Mouse (Mus musculus) heart, adult 9 months (tissue): ENCODE data around the gene Elmo1.
A peak's percentile ranks its signal among the peaks of the same experiment; 100 is the strongest.

Source experiments
- DNase-seq, 2 experiments: peaks; one replicate each; pipeline ENCODE4 v3.0.0; 2022; ENCODE audit warnings: low spot score in 2 of 2

Gene Elmo1

DNA sequence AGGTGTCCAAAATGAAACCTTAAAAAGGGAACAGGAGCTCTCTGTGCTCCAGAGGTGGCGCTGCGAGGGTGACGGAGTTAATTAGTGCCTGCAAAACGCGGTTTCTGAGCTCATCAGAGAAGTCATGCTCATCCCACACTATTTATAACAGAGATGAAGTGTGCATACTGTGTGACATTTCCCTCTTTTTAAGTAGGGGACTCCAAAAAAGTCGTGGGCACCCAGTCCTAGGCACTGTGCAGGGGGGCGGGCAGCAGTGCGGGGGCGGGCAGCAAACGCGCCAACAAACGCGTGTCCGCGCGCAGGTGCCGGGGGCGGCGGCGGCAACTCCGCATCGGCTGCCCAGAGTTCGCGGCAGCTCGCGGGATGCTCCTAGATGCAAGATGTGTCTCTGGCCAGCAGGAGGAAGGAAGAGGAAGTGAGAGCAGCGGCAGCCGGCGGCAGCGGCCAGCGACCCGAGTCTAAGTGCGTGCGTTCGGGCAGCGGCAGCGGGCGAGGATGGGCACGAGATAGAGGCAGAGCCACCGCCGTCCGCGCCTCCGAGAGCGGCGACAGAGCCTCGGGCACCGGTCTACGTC is at the start of gene Elmo1:
Elmo1 (plus strand) TSS at position 464 of the 578 bp plus-strand sequence.
- DNase-seq: peak; percentile 73 to 75

GRCm38 (mm10) chr13:20041169-20041830 is 49.1 kb upstream of the Elmo1 start:
- no peak for DNase-seq

GRCm38 (mm10) chr13:20042856-20043255 is 47.5 kb upstream of the Elmo1 start:
- no peak for DNase-seq

GRCm38 (mm10) chr13:20045350-20045749 is 45.0 kb upstream of the Elmo1 start:
- DNase-seq: no peak

DNA sequence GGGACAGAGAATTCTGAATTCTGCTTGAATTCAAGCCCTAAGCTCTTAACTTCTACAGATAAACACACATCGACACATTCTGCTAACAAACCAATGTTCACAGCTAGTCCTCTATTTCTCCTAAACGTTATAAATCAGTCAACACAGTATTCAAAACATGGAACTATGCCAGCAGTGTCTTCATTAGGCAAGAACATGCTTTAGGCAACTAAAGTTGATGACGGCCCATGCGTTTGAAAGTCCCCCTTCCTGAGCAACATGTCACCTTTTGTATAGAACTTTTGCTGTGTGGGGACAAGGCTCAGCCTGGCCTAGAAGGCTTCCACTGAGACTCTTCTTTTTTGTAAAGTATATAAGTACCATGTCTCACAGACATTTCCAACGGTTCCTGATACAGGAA is 44.6 kb upstream of the Elmo1 start:
- DNase-seq: no peak

DNA sequence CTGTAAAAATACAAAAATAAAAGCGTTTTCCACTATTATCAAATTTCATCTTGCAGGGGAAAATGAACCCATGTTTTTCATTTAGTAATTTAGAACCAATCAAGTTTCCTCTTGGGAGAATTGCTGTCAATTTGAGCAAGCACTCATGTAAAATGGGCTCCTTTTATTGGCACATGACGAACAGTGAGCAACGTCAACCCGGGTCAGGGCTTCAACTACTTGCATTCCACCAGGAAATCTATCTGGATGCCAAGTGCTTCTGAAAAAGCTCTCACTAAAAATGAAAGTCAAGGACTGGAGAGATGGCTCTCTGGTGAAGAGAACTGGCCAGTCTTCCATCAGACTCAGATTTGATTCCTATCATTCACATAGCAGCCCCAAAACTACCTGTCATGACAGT is 44.0 kb upstream of the Elmo1 start:
- peak; percentile 4 to 7 for DNase-seq

GRCm38 (mm10) chr13:20047926-20048836 is 42.2 kb upstream of the Elmo1 start:
- no peak for DNase-seq

GRCm38 (mm10) chr13:20048837-20049160 is 41.6 kb upstream of the Elmo1 start:
- no peak for DNase-seq

GRCm38 (mm10) chr13:20049654-20050053 is 40.7 kb upstream of the Elmo1 start:
- no peak for DNase-seq

DNA sequence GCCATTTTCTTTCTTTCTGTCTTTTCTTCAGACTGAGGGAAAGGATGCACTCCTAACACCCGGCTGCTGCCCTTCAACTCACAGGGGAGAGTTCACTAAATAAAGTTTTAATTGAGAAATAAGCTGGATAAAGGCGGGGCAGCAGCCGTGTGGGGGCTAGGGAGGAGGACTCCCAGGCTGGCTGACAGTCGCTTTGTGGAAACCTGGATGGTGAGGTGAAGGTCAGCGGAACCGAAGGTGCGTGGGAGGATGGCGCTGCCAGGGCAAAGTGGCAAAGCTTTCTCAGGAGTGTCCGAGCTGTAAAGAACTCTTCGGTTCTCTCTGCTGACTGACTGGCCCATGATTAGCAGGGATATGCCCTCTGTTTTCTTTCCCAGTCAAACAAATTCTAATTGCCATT is 40.2 kb upstream of the Elmo1 start:
- no peak for DNase-seq

GRCm38 (mm10) chr13:20057926-20058325 is 32.5 kb upstream of the Elmo1 start:
- DNase-seq: no peak

GRCm38 (mm10) chr13:20061031-20061430 is 29.4 kb upstream of the Elmo1 start:
- no peak for DNase-seq

DNA sequence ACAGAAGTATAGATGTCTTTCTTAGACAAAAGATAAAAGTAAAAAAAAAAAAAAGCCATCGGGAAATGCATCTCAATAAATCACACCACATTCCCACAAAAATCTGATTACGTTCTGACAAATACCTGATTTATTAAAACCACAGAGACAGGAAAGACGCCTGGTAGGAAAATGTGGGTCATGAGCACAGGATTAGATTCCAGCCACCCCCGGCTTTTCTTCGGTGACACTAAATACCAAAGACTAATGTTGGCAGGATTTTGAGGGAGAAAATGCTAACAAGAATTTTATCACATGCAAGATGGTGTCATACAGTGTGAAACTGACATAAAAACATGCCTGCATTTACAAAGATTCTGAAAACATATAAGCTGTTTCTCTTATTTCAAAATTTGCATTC is 27.1 kb upstream of the Elmo1 start:
- DNase-seq: no peak

- DNase-seq: no peak
These were observed 18.4 kb upstream of the Elmo1 start for GRCm38 (mm10) chr13:20072043-20072442.

- no peak for DNase-seq
These were observed 17.4 kb upstream of the Elmo1 start for GRCm38 (mm10) chr13:20072994-20073393.

DNA sequence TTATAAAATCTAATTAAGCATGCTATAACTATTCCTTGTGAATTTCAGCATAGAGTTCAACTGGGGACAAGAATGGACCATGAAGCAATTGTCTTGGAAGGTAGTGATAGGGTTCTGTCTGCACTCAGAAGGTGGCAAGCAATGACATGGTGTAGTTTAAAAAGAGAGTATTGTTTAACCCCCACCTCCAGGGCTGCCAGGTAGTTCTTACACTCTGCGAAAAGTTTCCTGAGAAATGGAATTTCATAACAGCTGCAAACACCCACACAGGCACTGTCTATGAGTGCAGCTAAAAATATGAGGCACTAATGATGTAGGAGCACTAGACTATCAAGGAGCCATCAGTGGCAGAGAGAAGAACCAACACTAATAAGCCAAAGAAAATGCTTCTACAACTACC is 13.9 kb upstream of the Elmo1 start:
- DNase-seq: no peak

DNA sequence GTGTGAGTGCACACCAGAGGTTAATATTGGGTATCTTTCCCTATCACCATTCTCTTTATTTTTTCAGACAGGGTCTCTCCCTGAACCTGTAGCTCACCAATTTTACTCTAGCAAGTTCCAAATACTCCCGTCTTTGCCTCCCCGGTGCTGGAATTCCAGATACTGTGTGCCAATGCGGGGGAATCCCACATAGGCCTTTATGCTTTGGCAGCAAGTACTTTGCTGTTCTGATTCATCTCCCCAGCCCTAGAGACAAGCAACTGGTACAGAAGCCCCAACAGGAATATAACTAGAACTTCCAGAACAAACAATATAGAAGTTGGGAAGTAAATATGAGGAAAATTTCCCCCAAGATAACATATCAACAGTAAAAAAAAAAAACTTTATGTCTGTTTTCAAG is 13.2 kb upstream of the Elmo1 start:
- DNase-seq: no peak

- peak; percentile 50 to 57 for DNase-seq
These were observed 561 bp downstream of the Elmo1 start for GRCm38 (mm10) chr13:20090711-20091603.

DNA sequence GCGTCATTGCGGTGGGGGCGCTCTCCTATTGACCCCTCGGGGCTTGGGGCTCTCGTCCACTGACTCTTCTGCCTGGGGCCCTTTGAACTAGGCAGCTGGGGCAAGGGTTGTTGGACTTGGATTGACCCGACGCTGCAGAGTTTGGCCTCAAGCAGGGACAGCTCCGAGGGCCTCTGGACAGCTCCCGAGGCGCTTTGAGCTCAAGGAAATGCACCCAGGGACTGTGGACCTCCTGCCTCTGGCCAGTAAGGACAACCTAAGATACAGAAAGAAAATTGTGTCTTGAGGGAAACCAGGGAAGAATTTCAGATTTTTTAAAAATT is 1.2 kb downstream of the Elmo1 start:
- DNase-seq: peak in 1 of 2 experiments; percentile 22

GRCm38 (mm10) chr13:20092301-20092700 is 1.9 kb downstream of the Elmo1 start:
- DNase-seq: no peak

DNA sequence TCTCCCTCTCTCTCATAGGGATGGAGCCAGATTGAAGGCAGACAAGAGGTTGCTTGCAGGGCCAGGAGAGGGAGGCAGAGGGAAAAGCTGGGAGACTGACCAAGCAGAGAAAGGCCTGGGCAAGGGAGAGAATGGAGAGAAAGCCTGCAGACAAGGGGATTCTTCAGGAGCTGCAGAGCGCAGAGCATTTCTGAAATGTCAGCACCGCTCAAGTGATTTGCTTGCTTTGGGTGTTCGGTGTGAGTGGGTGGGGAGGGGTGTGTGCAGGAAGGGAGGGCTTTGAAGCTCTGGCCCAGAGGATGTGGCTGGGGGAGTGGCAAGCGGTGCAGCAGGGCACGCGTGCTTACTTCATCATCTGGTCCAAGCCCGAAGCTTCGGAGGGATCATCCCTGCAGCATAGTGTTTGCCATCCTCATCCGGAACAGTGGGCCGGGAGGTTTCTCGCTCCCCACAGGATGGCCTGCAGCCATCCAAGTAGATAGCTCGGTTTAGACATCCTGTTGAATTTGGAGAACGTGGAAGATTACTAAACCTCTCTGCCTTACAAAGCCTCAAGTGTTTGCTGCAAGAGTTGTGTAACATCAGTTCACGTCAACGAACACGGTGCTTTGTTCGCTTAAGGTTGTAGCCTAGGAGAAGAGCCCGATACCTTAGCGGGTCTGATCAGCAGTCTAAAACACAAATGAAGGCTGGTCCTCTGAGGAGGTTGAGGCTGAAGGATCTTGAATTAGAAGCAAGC is 3.1 kb downstream of the Elmo1 start:
- DNase-seq: peak; percentile 69 to 70
